Mouse (Mus musculus) E14TG2a.4 (cell line): Measurements from ENCODE around the gene Ifitm10.
A peak's percentile ranks its signal among the peaks of the same experiment; 100 is the strongest.
"Not testable (repeated sequence)": the region's sequence is repeated elsewhere in the genome, so short reads cannot be mapped to it uniquely, and the experiment has no call there.

ENCODE experiments used
- H3K27me3 ChIP-seq: 2 replicates; pipeline ENCODE4 v1.6.1; 2014; ENCODE audit warnings: low read length, control low read depth; ENCODE audit not compliant: insufficient read depth
- H3K36me3 ChIP-seq: 2 replicates; pipeline ENCODE4 v1.6.1; 2014; ENCODE audit warnings: low read length, control low read depth; ENCODE audit not compliant: insufficient read depth
- H3K4me1 ChIP-seq: replicated peaks from 2 replicates; pipeline ENCODE4 v1.6.1; 2014; ENCODE audit warnings: low read depth, low read length, control low read depth
- H3K4me3 ChIP-seq: replicated peaks from 2 replicates; pipeline ENCODE4 v1.5.1; 2014; ENCODE audit warnings: mild to moderate bottlenecking, low read length
- H3K9me3 ChIP-seq: 2 replicates; pipeline ENCODE4 v1.6.1; 2014; ENCODE audit warnings: low read length, control low read depth
- CTCF ChIP-seq: conservative IDR thresholded peaks from 2 replicates; pipeline ENCODE4 v1.5.1; 2014; ENCODE audit warnings: low read length
- NANOG ChIP-seq: IDR thresholded peaks from 2 replicates; pipeline ENCODE4 v1.6.1; 2014; ENCODE audit warnings: borderline replicate concordance, low read length, mixed read lengths
- POU5F1 ChIP-seq: IDR thresholded peaks from 2 replicates; pipeline ENCODE4 v1.6.1; 2014; ENCODE audit warnings: low read length, borderline replicate concordance

Gene Ifitm10

GRCm38 (mm10) chr7:142317216-142317615, 56.3 kb downstream of the Ifitm10 start:
- Histone ChIP-seq H3K27me3 (peaks cover 11% of the 10 kb centered on the region; the same call in 1 of the 2 replicates), H3K36me3 (no peaks in the 10 kb centered on the region), H3K4me1 (no peaks in the 10 kb centered on the region), H3K9me3 (no peaks in the 10 kb centered on the region), H3K4me3 (no peak overlapping the region)
- TF ChIP-seq POU5F1 (no peak), NANOG (no peak), CTCF (no peak)

DNA sequence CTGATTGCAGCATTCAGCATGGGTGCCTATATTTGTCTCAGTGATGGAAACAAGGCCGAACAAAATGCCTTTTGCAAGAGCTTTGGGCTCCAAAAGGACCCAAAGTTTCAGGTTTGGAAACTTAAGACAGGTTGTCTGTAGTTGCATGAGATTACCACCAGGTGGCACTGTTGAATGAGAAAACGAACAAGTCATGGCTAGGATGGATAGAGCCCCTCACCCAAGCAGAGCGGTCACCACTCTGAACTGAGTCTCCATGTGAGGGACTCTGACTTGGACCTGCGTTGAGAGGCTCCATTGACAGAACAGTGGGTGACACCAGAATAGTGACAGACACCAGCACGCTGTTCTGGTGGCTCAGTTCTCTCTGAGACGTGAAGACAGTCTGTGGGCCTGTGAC, 57.0 kb downstream of the Ifitm10 start:
- no peak for TF ChIP-seq NANOG
- no peak for TF ChIP-seq POU5F1
- TF ChIP-seq CTCF = peak; percentile 69
- no peaks in the 10 kb centered on the region for H3K4me1 ChIP-seq

DNA sequence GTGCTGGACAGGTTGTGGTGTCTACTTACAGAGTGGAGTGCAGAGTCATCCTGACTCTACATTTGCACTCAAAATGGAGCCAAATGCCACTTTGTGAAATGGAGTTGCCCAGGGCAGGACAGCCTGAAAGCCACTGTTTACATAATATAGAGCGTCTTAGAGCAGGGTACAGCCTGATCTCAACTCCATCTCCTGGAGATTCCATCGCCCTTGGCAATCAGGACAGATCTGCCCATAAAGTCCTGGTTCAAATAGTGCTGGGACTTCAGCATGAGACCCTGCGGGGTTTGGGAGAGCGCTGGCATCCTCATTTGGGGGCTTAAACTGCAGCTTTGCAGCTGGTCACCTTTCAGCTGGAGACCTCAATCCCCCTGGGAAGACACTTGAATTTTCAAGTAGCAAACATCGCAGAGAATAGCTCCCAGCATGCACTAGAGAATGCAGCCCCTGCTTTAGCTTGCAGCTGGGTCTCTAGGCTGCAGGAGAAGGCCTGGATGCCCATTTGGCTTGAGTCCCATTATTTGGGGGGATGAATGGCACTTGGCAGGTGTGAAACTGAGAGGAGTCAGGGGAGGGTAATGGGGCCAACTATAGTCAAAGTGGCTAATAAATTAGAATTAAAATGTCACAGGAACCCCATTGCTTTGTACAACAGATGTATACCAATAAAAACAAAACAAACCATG, 58.8 kb downstream of the Ifitm10 start:
- H3K9me3 ChIP-seq = no peaks in the 10 kb centered on the region
- H3K4me1 ChIP-seq = 0 out of 2 replicates have a peak, but pooled peaks cover 9% of the 10 kb centered on the region
- TF ChIP-seq POU5F1 (no peak), CTCF (no peak), NANOG (no peak)
- peaks cover 11% of the 10 kb centered on the region; the same call in 1 of the 2 replicates for H3K27me3 ChIP-seq
- H3K36me3 ChIP-seq = no peaks in the 10 kb centered on the region
- H3K4me3 ChIP-seq = no peak overlapping the region

More for the DNA sequence above, 57.0 kb downstream of the Ifitm10 start:
- no peak overlapping the region for H3K4me3 ChIP-seq
- H3K27me3 ChIP-seq = peaks cover 11% of the 10 kb centered on the region; the same call in 1 of the 2 replicates
- H3K9me3 ChIP-seq = no peaks in the 10 kb centered on the region
- H3K36me3 ChIP-seq = no peaks in the 10 kb centered on the region

- H3K27me3 ChIP-seq = peaks cover 39% of the 10 kb centered on the region
- not testable (repeated sequence) for H3K4me3 ChIP-seq, H3K4me1 ChIP-seq, H3K9me3 ChIP-seq, H3K36me3 ChIP-seq
Measured at GRCm38 (mm10) chr7:142303929-142304328, 69.6 kb downstream of the Ifitm10 start.

GRCm38 (mm10) chr7:142303249-142303648, 70.3 kb downstream of the Ifitm10 start, which contains the start of gene Krtap5-4:
TSS of gene Krtap5-4 (plus strand) at chr7:142303549.
- Histone ChIP-seq H3K4me3 (no peak within 1 kb of the TSS), H3K4me1 (no peaks in the 10 kb centered on the region), H3K36me3 (no peaks in the 10 kb centered on the region), H3K9me3 (no peaks in the 10 kb centered on the region), H3K27me3 (peaks cover 42% of the 10 kb centered on the region)
- TF ChIP-seq NANOG = no peak
- no peak for TF ChIP-seq CTCF
- no peak for TF ChIP-seq POU5F1

- H3K36me3 ChIP-seq, H3K4me3 ChIP-seq, H3K4me1 ChIP-seq: not testable (repeated sequence)
- Histone ChIP-seq H3K27me3 (peaks cover 21% of the 10 kb centered on the region), H3K9me3 (peaks cover 12% of the 10 kb centered on the region)
Measured at GRCm38 (mm10) chr7:142297018-142297417, 76.5 kb downstream of the Ifitm10 start, which contains the start of gene Krtap5-1. TSS of gene Krtap5-1 (minus strand) at chr7:142297118.

DNA sequence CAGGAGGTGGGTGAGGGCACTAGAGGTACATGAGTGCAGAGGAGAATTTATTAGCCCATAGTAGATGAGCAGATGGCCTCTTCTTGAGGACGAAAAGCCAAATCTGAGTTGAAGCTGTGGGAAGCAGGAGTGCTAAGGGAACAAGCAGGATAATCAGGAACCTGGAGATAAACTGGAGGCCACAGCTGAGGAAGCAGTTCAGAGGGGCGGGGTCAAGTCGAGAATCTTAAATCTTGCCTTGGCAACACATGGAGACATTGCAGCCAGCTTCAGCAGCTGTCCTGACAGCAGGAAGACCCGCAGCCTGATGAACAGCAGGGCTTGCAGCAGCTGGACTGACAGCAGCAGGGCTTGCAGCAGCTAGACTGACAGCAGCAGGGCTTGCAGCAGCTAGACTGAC, 77.4 kb downstream of the Ifitm10 start:
- H3K9me3 ChIP-seq = peaks cover 14% of the 10 kb centered on the region
- H3K27me3 ChIP-seq = peaks cover 17% of the 10 kb centered on the region
- H3K4me3 ChIP-seq, H3K36me3 ChIP-seq, H3K4me1 ChIP-seq: not testable (repeated sequence)

GRCm38 (mm10) chr7:142295418-142295817, 78.1 kb downstream of the Ifitm10 start:
- no peak overlapping the region for H3K4me3 ChIP-seq
- H3K4me1 ChIP-seq = no peaks in the 10 kb centered on the region
- no peaks in the 10 kb centered on the region for H3K36me3 ChIP-seq
- peaks cover 21% of the 10 kb centered on the region for H3K9me3 ChIP-seq
- no peak for TF ChIP-seq NANOG
- TF ChIP-seq CTCF = peak; percentile 17; the same call in 1 of the 2 replicates
- H3K27me3 ChIP-seq = peaks cover 14% of the 10 kb centered on the region

GRCm38 (mm10) chr7:142293851-142294250, 79.7 kb downstream of the Ifitm10 start:
- not testable (repeated sequence) for H3K4me3 ChIP-seq, H3K36me3 ChIP-seq, H3K4me1 ChIP-seq
- H3K9me3 ChIP-seq = peaks cover 36% of the 10 kb centered on the region
- TF ChIP-seq CTCF = peak; percentile 32
- peaks cover 10% of the 10 kb centered on the region for H3K27me3 ChIP-seq

- H3K9me3 ChIP-seq = peaks cover 21% of the 10 kb centered on the region
- not testable (repeated sequence) for H3K36me3 ChIP-seq, H3K4me3 ChIP-seq, H3K4me1 ChIP-seq
- peaks cover 54% of the 10 kb centered on the region for H3K27me3 ChIP-seq
Measured at GRCm38 (mm10) chr7:142285910-142286612, 87.5 kb downstream of the Ifitm10 start.
